ENCODE assay signal across 24 mouse cellular contexts in the genomic region with DNA sequence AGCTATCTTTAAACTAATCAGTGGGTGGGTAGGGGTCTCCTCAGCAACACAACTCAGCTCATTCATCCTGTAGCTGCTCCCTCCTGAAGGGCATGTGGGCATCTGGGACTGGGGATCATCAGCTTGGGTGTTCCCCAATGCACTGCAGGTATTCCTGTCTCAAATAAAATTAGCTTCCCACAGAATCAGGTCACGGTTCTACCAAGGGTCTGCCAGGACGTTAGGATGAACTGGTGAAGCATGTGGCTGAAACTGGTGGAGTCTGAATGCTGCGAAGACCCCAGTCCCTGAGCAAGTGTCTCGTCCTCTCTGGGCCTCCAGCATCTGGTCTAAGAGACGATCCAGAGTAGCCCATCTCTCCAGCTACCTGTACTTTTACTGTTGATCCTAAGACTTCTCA.
"Had no signal": no experiment of that assay in that cellular context is flagged by ENCODE, and none has a peak within 500 bp of the region (broad histone marks: within the 10 kb centered on the region; RNA-seq: fewer than 3 reads in every experiment).

No protein-coding gene starts in this region.

- H3K9ac ChIP-seq: heart, embryonic 15.5 days; hindbrain, embryonic 12.5 days; kidney, embryonic 15.5 days; limb, embryonic 13.5 days; limb, embryonic 15.5 days; liver, embryonic 12.5 days; liver, embryonic 14.5 days had no signal

- H3K27me3 ChIP-seq: heart, embryonic 13.5 days; heart, embryonic 15.5 days; hindbrain, embryonic 12.5 days; kidney, embryonic 15.5 days; limb, embryonic 15.5 days had no signal

- ATAC-seq: intestine, embryonic 16.5 days; liver, embryonic 12.5 days had no signal

- H3K4me2 ChIP-seq: heart, embryonic 15.5 days; hindbrain, embryonic 12.5 days; hindbrain, embryonic 14.5 days; kidney, embryonic 15.5 days; limb, embryonic 13.5 days; limb, embryonic 15.5 days; liver, embryonic 12.5 days had no signal

- H3K4me3 ChIP-seq: heart, adult 2 months; heart, embryonic 13.5 days; heart, embryonic 15.5 days; hindbrain, embryonic 12.5 days; kidney, embryonic 15.5 days; limb, embryonic 13.5 days; limb, embryonic 15.5 days; liver, embryonic 12.5 days had no signal

- H3K27ac ChIP-seq: heart, adult 2 months; heart, embryonic 15.5 days; kidney, embryonic 15.5 days; kidney, postnatal 0 days; limb, embryonic 13.5 days; limb, embryonic 15.5 days; liver, embryonic 12.5 days; liver, embryonic 14.5 days had no signal

- DNase-seq: gastrocnemius, postnatal 14 days; gastrocnemius, postnatal 36 days; heart, adult 2 months; heart, postnatal 14 days; heart, postnatal 36 days; kidney, adult 11 months; kidney, adult 2 months; kidney, adult 9 months; kidney, postnatal 14 days; kidney, postnatal 36 days; layer of hippocampus, adult 9-11 months; layer of hippocampus, postnatal 36 days; left cerebral cortex, postnatal 4 days had no signal

- H3K36me3 ChIP-seq: heart, embryonic 13.5 days; heart, embryonic 15.5 days; hindbrain, embryonic 12.5 days; kidney, embryonic 15.5 days; limb, embryonic 13.5 days; limb, embryonic 15.5 days; liver, embryonic 12.5 days had no signal

- H3K9me3 ChIP-seq: heart, embryonic 13.5 days; heart, embryonic 15.5 days; hindbrain, embryonic 12.5 days; kidney, embryonic 15.5 days; limb, embryonic 13.5 days; limb, embryonic 15.5 days; liver, embryonic 12.5 days had no signal
